Mouse (Mus musculus) T-helper 2 cell (primary cell): ENCODE results near the gene Cda.

ENCODE experiments used
- in situ Hi-C: fragments of 300-600 bp; cut with MboI, MseI; formaldehyde crosslinking; loops from one replicate; pipeline ENCODE4 v1.15.1; 2025; ENCODE audit warnings: high pct_unique_total_duplicates

Gene Cda

GRCm38 (mm10) chr4:138367641-138368497, at the start of gene Cda:
Gene Cda (minus strand): TSS chr4:138367992.
- in situ Hi-C loops = no loop called here

- in situ Hi-C loops = no loop called here
These were observed 48.6 kb upstream of the Cda start for GRCm38 (mm10) chr4:138416414-138416813.

GRCm38 (mm10) chr4:138415991-138416390, 48.2 kb upstream of the Cda start:
- in situ Hi-C loops = no loop called here

- in situ Hi-C loops = no loop called here
These were observed 46.9 kb upstream of the Cda start for GRCm38 (mm10) chr4:138414725-138415124.

GRCm38 (mm10) chr4:138411504-138412121, 43.8 kb upstream of the Cda start:
- in situ Hi-C loops = no loop called here

GRCm38 (mm10) chr4:138411011-138411410, 43.2 kb upstream of the Cda start:
- in situ Hi-C loops = no loop called here

GRCm38 (mm10) chr4:138407479-138408194, 39.8 kb upstream of the Cda start:
- in situ Hi-C loops = no loop called here

- in situ Hi-C loops = no loop called here
These were observed 37.0 kb upstream of the Cda start for GRCm38 (mm10) chr4:138404806-138405205.

GRCm38 (mm10) chr4:138396711-138397110, 28.9 kb upstream of the Cda start:
- in situ Hi-C loops = no loop called here

GRCm38 (mm10) chr4:138395971-138396645, 28.3 kb upstream of the Cda start, which contains the start of gene Fam43b:
Gene Fam43b (minus strand): TSS chr4:138396528.
- in situ Hi-C loops = no loop called here

- in situ Hi-C loops = no loop called here
These were observed 27.5 kb upstream of the Cda start for GRCm38 (mm10) chr4:138395087-138395970.

GRCm38 (mm10) chr4:138393703-138394102, 25.9 kb upstream of the Cda start:
- in situ Hi-C loops = no loop called here

- in situ Hi-C loops = loop anchor here (5.0 kb wide), 1 partner anchor 41 kb away; no protein-coding TSS in a partner anchor
These were observed 16.0 kb upstream of the Cda start for GRCm38 (mm10) chr4:138383789-138384188.

GRCm38 (mm10) chr4:138382462-138382861, 14.7 kb upstream of the Cda start:
- in situ Hi-C loops = loop anchor here (5.0 kb wide), 1 partner anchor 40 kb away; no protein-coding TSS in a partner anchor

GRCm38 (mm10) chr4:138380132-138380689, 12.4 kb upstream of the Cda start:
- in situ Hi-C loops = loop anchor here (5.0 kb wide), 1 partner anchor 38 kb away; no protein-coding TSS in a partner anchor

- in situ Hi-C loops = no loop called here
These were observed 11.5 kb upstream of the Cda start for GRCm38 (mm10) chr4:138379091-138379840.

- in situ Hi-C loops = no loop called here
These were observed 9.7 kb upstream of the Cda start for GRCm38 (mm10) chr4:138377526-138377925.

GRCm38 (mm10) chr4:138375117-138375516, 7.3 kb upstream of the Cda start:
- in situ Hi-C loops = no loop called here

GRCm38 (mm10) chr4:138370996-138371516, 3.3 kb upstream of the Cda start:
- in situ Hi-C loops = loop anchor here (5.0 kb wide), 1 partner anchor 51 kb away; no protein-coding TSS in a partner anchor
